Mouse (Mus musculus): Measurements from ENCODE around the gene Pik3r2.
A peak's percentile ranks its signal among the peaks of the same experiment; 100 is the strongest.

Pik3r2 gene

DNA sequence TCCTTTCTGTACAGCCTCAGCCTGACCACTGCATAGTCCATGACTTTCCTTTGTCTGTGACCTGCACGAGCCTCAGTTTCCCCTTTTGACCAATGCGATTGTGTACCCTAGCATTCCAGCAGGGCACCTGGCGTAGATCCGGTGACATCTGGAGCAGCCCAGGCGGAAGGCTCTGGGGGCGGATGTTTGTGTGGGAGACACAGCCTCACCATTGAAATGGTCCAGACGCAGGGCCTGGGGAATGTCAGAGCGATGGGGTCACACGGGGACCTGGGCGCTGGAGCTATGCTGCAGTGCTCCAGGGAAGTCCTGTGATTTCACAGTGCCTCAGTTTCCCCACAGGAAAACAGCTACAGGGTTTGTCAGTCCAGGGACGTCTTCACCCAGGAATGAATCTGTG, 34.3 kb downstream of the Pik3r2 start:
- no peak for DNase-seq (ENCODE audit: low read depth, low spot score)

DNA sequence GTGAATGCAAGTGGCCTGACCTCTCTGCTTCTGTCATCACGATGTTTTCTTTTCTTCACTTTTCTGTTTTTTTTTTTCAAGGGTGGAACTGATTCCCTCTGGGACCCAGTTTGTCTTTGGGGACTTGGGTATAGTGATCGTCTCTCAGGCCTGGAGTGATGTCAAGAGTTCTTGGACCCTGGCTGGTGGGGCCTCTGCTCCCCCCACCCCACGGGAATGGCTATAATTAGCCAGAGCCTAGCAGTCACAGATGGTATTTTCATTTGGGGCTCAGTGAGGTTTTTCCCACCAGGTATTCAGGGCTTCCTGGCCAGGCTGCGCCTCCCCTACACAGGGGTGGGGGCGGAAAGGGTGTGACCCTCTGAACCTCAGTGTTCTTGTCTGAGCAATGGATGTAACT, 34.9 kb downstream of the Pik3r2 start:
- DNase-seq (ENCODE audit: low read depth, low spot score), result no peak

DNA sequence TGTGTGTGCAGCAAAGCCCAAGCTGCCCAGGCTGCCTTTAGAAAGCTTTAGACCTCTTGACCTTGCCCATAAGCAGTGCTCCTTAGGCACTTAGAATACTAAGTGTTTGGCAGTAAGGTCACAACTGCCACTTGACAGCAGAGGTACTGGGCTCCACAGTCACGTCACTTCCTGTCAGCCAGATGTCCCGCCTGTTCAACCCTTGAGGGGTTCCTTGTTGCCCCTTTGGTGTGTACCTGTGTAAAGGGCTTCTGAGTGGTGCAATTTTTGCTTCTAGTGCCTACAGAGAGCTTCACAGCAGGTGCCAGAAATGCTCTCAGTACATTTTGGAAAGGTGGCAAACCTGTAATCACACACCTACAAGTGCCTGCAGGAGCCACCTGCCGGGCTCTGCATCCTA, 38.3 kb downstream of the Pik3r2 start:
- DNase-seq (ENCODE audit: low read depth, low spot score), result no peak

DNA sequence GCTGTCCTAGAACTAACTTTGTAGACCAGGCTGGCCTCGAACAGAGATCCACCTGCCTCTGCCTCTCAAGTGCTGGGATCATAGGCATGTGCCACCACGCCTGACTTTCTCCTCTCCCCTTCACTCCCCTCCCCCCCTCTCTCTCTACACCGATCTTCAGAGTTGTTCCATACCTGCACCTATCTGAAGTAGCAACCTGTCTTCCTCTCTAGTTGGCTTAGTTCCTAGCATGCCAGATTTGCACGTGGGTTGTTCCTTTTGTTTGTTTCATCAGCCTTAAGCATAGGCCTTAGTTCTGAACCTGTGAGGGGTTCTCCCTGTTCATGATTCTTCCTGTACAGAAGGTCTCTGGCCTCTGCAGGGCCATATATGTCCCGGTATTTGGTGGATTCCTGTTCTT, 38.8 kb downstream of the Pik3r2 start:
- DNase-seq (ENCODE audit: low read depth, low spot score), result no peak

DNA sequence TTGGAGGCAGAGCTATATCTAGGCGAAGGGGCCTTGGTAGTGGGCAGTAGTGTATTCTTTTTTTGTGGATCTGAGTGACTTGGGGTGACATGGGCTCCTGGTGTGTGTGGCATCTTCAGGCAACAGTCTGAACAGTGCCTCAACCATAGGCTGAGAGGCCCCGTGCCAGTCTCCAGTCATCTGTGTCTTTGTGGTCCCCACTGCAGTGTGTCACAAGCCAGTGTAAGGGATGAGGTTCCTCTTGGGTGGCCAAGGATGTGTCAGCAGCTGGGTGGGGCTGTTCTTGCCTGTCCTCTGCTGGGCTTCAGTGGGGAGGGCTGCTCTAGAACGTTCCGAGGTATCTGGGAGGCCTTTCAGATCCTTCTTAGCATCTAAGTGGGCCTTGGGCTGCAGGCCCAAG, 45.6 kb downstream of the Pik3r2 start:
- no peak for DNase-seq (ENCODE audit: low read depth, low spot score)

DNA sequence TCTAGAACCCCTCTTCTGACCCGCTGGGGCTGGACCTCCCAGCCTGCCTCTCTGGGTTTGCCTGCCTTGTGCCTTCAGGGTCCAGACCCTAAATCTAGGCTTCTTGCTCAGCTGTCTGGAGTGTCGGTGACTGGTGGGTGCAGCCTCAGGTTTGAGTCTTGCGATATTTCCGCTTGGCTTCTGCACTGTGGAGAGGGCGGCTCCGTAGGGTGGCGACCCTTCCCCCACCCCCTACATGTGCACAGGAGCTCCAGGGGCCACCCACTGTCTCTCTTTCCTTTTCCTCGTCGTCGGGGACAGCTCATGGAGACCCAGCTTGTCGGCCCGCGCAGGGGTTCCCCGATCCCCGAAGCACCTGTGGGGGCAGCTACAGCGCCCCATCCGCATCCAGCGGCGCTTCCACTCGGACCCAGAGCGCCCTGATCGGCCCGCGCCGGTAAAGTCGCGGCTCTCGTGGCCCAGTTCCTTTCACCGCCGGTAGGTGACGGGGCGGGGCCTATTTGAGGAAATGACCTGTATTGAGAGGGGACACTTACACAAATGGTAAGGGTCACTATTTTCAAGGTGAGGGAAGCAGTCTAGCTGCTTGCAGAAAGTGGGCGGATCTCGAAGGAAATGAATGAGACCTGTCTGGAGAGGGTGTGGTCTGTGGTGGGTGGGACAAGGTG, 46.6 kb downstream of the Pik3r2 start:
- no peak for DNase-seq (ENCODE audit: low read depth, low spot score)

DNA sequence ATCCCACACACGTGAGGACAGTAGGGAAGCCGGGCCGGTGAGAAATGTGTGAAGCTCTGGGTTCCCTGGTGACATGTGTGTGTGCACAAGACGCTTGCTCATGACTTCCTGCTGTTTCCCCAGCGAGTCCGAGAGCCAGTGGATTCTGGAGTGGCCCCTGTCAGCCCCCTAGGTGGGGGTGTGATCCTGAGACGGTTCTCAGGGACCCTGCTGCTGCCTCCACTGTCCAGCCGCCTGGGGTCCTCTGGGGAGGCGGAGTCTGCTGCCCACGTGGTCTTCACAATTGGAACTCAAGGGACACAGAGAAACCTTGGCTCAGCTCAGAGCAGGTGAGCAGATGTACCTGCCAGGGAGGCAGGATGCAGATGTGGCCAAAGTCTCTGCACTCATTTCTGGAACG, 49.8 kb downstream of the Pik3r2 start:
- DNase-seq (ENCODE audit: low read depth, low spot score), result no peak

DNA sequence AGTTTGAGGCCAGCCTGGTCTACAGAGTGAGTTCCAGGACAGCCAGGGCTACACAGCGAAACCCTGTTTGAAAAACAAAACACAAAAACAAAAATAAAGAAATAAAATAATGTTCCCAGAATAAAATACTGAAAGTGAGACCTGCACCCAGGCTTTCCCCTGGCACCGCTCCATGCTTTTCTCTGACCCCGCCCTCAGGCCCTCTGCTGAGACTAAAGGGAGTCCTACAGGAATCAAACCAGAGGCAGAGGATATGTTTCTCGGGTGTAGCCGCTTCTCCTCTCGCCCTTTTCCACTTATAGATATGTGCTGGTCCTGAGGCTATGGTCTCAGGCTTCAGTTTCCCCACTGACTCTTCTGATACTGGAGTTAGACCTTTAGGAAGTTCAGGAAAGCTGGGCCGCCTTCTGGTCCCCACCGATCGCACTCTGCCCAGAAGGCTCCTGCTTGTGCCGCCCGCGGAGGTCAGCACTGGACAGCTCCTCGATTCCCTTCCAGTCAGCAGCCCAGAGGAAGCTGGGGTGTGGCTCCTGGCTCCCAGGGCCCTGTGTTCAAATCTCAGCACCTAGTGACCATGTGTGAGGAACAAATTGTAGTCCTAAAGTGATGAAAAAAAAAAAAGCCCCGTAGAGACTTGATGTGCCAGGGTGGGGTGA, 50.6 kb downstream of the Pik3r2 start:
- no peak for DNase-seq (ENCODE audit: low read depth, low spot score)

DNA sequence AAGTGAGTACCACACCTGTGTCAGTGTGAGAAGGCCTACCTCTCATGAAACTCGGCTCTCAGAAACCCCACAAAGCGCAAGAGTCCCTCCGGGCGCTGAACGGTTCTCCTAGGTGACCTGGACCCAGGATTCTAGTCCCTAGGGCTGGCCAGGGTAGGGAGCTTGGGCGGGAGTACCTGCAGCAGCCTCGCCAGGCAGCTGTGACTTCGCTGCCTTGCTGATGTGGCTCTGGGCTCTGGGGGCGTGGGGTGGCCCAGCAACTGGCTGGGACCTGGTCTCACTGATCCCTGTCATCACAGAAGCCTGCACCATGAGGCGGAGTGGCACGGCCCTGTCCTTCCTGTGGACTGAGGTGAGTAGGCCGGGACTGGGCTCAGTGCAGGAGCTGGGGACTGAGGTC, 52.3 kb downstream of the Pik3r2 start:
- DNase-seq (ENCODE audit: low read depth, low spot score), result no peak

DNA sequence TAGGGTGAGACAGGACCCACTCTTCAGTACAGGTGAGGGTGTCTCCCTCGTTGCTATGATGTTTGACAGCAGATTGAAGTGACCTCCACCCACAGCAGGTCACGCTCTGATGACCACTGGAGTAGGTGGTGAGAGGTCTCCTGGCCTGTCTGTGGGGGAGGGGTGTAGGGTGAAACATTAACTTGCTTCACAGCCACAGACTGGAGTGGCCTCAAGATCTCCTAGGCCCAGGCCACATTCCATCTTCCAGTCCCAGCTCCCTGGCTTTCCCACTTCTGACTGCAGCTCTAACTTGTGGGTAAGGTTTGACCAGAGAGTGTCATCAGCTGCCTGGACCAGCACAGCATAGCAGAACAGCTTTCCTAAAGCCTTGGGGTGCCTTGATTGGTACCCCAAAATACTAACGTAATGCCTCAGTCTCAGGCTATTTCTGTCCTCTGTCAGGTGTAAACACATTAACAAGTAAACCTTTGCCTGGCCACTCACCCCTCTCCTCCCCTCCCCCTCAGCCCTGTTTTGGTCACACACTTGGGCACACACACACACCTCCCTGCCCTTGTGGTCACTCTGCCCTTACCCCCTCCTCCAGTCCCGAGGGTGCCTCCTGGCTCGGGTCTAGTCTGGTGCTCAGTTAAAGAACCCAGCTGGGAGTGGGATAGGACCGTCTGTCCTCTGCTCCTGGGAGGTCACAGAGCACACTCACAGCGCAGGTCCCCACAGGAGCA, 52.9 kb downstream of the Pik3r2 start, which contains the start of gene Pde4c:
TSS of gene Pde4c (plus strand) at position 235 of the 725 bp plus-strand sequence.
- DNase-seq (ENCODE audit: low read depth, low spot score), result no peak

DNA sequence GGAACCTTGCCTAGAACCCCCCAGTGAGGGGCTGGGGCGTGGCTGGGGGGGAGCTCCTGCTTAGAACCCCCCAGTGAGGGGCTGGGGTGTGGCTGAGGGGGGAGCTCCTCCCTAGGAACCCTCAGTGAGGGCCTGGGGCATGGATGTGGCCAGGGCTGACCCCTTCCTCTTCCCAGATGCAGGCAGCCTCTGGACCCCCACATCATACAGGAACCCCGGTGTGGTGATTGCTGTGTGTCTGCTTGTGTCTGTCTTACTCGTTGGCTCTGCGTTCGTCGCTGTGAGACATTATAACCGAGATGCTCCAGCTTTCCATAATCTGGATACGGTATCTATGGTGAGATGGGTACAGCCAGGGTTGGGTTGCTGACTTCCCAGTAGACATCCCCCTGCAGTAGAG, 54.9 kb downstream of the Pik3r2 start:
- no peak for DNase-seq (ENCODE audit: low read depth, low spot score)

DNA sequence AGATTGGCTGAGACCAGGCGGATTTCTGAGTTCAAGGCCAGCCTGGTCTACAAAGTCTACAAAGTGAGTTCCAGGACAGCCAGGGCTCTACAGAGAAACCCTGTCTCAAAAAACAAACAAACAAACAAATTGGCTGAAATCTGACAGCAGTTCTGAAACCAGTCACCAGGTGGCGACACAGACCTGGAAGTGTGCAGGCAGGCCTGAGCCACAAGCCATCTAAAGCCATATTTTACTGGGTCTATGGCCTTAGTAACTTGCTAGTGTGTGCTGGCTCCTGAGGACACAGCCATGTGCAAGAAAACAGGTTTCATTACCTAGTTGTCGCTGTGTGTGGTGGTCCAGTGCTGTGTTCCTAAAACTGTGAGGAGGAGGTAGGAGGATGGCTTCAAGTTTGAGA, 55.8 kb downstream of the Pik3r2 start:
- peak; percentile 73 for DNase-seq (ENCODE audit: low read depth, low spot score)

DNA sequence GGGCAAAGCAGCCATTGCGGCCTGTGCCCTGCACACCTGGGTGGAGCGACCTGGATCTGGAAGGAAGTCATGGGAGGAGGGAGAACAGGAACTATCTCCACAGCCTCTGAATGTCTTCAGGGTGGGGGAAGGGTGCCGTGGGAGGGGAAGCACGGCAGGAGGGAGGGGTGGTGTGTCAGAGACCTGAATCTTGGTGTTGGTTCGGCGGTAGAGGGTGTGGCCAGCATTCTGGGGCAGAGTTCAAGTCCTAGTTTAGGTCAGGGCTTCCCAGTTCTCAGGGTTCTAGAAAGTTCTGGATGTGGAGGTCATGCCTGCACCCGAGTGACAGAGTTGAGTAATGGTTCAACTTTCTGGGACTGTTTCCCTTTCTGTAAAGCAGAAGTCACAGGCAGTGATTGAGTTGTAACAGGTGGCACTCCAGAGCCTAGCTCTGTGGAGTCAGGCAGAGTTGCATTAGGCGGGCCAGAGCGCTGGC, 56.7 kb downstream of the Pik3r2 start:
- DNase-seq (ENCODE audit: low read depth, low spot score), result no peak

DNA sequence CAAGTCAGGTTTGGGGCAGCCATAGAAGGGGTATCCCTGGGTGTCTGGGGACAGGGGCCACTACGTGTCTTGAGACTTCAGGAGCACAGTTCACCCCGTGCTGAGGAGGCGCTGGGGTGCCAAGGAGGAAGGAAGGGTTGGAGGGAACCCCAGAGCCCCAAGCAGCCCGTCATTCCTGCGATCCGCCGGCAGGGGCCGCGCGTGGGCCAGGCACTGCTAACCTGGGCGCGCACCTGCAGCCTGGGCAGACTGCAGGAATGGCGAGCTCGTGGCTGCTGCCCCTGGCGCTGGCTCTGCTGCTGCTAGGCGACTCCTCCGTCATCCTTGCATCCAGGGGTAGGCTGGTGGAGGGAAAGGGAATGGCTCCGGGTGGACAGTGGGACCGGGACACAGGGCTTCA, 58.2 kb downstream of the Pik3r2 start, which contains the start of gene Gm3336:
TSS of gene Gm3336 (plus strand) at position 247 of the 400 bp plus-strand sequence.
- DNase-seq (ENCODE audit: low read depth, low spot score), result no peak
